Mouse (Mus musculus): ENCODE data around the gene Hoxc12.

Gene Hoxc12
- long read RNA-seq, experiment 1 = 0 reads
- long read RNA-seq, experiment 2 = 0 reads

GRCm38 (mm10) chr15:102936279-102936972, at the start of gene Hoxc12:
Gene Hoxc12, plus strand, starts transcription at chr15:102936757.
- intact Hi-C loops (cut with DNase I) = no loop called here

GRCm38 (mm10) chr15:102895115-102895514, 41.4 kb upstream of the Hoxc12 start:
- intact Hi-C loops (cut with DNase I) = no loop called here

- intact Hi-C loops (cut with DNase I) = no loop called here
Observed at GRCm38 (mm10) chr15:102904946-102905345, 31.6 kb upstream of the Hoxc12 start.

- intact Hi-C loops (cut with DNase I) = no loop called here
Observed at GRCm38 (mm10) chr15:102909536-102909935, 27.0 kb upstream of the Hoxc12 start.

GRCm38 (mm10) chr15:102910038-102910437, 26.5 kb upstream of the Hoxc12 start:
- intact Hi-C loops (cut with DNase I) = no loop called here

GRCm38 (mm10) chr15:102910496-102911095, 26.0 kb upstream of the Hoxc12 start:
- intact Hi-C loops (cut with DNase I) = no loop called here

GRCm38 (mm10) chr15:102913038-102913585, 23.4 kb upstream of the Hoxc12 start:
- intact Hi-C loops (cut with DNase I) = no loop called here

GRCm38 (mm10) chr15:102917972-102918572, 18.5 kb upstream of the Hoxc12 start:
- intact Hi-C loops (cut with DNase I) = no loop called here

GRCm38 (mm10) chr15:102918611-102919265, 17.8 kb upstream of the Hoxc12 start:
- intact Hi-C loops (cut with DNase I) = no loop called here

- intact Hi-C loops (cut with DNase I) = no loop called here
Observed at GRCm38 (mm10) chr15:102919336-102920180, 17.0 kb upstream of the Hoxc12 start.

GRCm38 (mm10) chr15:102920619-102921018, 15.9 kb upstream of the Hoxc12 start:
- intact Hi-C loops (cut with DNase I) = no loop called here

GRCm38 (mm10) chr15:102921053-102922011, 15.2 kb upstream of the Hoxc12 start, which contains the start of gene Hoxc13:
Gene Hoxc13, plus strand, starts transcription at chr15:102921103.
- intact Hi-C loops (cut with DNase I) = no loop called here

GRCm38 (mm10) chr15:102922012-102922362, 14.6 kb upstream of the Hoxc12 start:
- intact Hi-C loops (cut with DNase I) = no loop called here

- intact Hi-C loops (cut with DNase I) = no loop called here
Observed at GRCm38 (mm10) chr15:102922636-102923500, 13.7 kb upstream of the Hoxc12 start.

- intact Hi-C loops (cut with DNase I) = no loop called here
Observed at GRCm38 (mm10) chr15:102927032-102927645, 9.4 kb upstream of the Hoxc12 start.

- intact Hi-C loops (cut with DNase I) = no loop called here
Observed at GRCm38 (mm10) chr15:102931706-102932358, 4.7 kb upstream of the Hoxc12 start.

- intact Hi-C loops (cut with DNase I) = no loop called here
Observed at GRCm38 (mm10) chr15:102934438-102934837, 2.1 kb upstream of the Hoxc12 start.

GRCm38 (mm10) chr15:102934897-102935296, 1.7 kb upstream of the Hoxc12 start:
- intact Hi-C loops (cut with DNase I) = no loop called here

Data from adrenal gland (tissue).